Mouse (Mus musculus): ENCODE results near the gene Slc22a13. TPM values are rescaled to one million over a fixed set of nuclear protein-coding genes. Genes with fewer than 3 reads are reported as not detected.
"Not testable (repeated sequence)": the region's sequence is repeated elsewhere in the genome, so short reads cannot be mapped to it uniquely, and the experiment has no call there.

Slc22a13 gene
- not detected in 2 replicates for total RNA-seq (2017)

DNA sequence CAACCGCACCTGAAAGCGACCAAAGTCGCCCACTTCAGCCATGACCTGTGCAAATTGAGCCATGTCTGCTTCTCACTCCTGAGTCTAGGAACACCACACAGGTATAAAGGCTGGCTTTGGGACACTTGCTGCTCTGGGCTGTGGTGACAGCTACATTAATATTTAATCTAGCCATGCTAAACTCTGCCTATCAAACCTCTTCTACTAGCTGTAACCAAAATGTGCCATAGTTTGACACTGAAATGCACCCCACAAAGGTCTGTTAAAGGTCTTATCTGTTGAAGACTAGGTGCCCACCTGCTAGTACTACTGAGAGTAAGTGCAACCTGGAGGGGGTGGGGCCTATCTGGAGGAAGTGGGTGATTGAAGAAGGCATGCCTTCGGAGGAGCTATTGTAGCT, at the start of gene Slc22a13:
TSS of gene Slc22a13 (minus strand) at position 101 of the 400 bp plus-strand sequence.
- ATAC-seq (replicated peaks in 1 of 2; ENCODE audit: insufficient read depth in 1 of 2, low FRiP score in 2 of 2, low TSS enrichment in 1 of 2, low read depth in 1 of 2, poor library complexity in 2 of 2, severe bottlenecking in 2 of 2): no peak

DNA sequence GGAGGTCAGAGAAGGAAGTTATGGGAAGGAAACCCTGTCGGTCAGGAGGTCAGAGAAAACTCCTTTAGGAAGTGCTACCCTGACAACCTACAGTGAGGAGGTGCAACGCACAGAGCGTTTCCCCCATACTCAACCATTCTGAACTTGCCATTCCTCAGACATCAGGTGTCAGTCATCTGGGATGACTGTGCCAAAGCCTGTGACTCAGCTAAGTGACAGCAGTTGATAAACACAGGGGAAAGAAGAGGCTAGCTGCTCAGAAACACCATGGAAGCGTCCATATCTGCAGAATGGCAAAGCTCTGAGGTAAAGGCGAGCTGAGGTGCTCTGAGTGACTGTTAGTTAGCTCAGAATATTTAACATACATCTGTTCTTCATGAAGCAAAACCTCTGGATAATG, 49.2 kb upstream of the Slc22a13 start:
- ATAC-seq (replicated peaks in 1 of 2; ENCODE audit: insufficient read depth in 1 of 2, low FRiP score in 2 of 2, low TSS enrichment in 1 of 2, low read depth in 1 of 2, poor library complexity in 2 of 2, severe bottlenecking in 2 of 2): no peak

DNA sequence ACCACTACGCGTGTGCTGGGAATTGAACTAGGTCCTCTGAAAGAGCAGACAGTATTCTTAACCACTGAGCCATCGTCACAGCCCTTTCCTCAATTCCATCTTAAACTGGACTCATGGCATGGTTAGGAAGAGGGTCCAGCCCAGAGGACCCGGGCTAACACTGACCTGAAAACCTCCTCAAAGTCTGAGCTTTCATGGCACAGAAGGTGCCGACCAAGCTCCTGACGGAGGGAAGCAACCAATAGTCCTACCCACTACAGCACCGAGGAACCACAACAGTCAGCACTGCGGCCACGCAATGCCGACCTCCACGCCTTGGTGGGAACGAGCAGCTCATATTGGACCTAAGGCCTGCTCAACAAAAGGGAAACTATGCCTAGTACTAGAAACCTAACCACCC, 47.3 kb upstream of the Slc22a13 start:
- no peak for ATAC-seq (replicated peaks in 1 of 2; ENCODE audit: insufficient read depth in 1 of 2, low FRiP score in 2 of 2, low TSS enrichment in 1 of 2, low read depth in 1 of 2, poor library complexity in 2 of 2, severe bottlenecking in 2 of 2)

DNA sequence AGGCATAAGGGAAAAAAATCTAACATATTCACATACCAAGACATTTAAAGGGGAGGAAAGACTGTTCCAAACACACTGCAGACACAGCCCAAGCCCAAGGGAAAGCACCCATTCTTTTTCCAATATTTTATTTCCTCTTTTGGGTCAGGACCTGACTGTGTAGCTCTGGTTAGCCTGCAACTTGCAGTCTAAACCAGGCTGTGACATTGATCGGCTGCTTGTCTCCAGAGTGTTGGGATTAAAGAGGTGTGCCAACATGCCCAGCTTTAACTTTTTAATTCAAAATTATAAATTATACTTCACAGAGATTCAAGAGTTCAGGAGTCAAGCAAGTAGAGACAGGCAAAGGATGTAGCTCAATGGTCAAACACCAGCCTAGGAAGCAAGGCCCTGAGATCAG, 46.2 kb upstream of the Slc22a13 start:
- no peak for ATAC-seq (replicated peaks in 1 of 2; ENCODE audit: insufficient read depth in 1 of 2, low FRiP score in 2 of 2, low TSS enrichment in 1 of 2, low read depth in 1 of 2, poor library complexity in 2 of 2, severe bottlenecking in 2 of 2)

DNA sequence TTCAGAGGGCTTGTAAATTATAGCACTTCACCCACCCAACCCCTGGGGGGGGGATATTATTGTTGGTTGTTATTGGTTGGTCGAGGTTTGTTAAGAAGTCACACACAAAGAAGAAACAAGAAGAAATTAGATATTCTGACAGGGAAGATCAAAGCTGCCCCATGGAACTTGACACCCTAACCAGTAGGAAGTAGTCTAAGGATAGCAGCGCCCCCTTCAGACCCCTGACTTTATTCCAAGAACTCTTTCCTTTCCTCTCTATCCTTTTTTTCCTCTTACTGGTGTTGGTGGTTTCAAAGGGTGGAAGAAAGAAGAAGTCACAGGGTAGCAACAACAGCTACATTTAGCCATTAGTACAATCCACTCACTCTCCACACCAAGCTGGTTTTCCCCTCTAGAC, 45.3 kb upstream of the Slc22a13 start:
- no peak for ATAC-seq (replicated peaks in 1 of 2; ENCODE audit: insufficient read depth in 1 of 2, low FRiP score in 2 of 2, low TSS enrichment in 1 of 2, low read depth in 1 of 2, poor library complexity in 2 of 2, severe bottlenecking in 2 of 2)

DNA sequence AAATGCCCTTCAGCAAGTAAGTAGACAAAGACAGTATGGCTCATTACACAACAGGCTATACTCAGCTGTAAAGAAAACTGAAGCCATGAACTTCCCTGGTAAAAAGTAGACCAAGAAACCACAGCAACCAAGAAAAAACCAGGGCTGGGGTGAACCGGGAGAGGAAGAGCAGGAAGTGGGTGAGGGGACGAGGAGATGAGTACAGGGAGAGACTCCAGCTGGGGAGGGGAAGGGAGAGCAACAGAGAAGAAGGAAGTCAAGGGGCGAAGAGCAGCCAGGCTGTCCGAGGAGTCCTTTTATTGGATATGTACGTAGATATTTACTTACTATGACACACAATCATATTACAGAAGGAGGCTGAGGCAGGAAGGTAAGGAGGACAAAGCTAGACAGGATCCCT, 39.1 kb upstream of the Slc22a13 start:
- no peak; a peak in 1 of 4 replicates for ATAC-seq (replicated peaks in 1 of 2; ENCODE audit: insufficient read depth in 1 of 2, low FRiP score in 2 of 2, low TSS enrichment in 1 of 2, low read depth in 1 of 2, poor library complexity in 2 of 2, severe bottlenecking in 2 of 2)

DNA sequence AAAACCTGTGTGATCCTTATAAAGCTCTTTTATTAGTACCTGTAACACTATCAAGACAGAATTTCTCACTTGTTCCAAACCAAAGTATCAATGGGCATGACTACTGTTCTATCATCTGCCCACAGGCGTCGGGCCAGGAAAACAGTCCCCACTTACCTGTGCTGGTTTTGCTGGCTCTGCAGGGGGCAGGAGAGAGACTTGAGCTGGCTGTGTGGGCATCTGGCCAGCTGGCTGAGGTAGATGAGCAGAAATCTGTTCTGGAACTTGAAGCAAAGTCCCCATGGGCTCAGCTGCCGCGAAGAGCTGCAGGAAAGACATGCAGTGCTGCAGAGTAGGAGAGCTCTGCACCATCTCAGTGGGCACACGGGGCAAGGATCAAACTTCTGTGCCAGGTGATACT, 37.9 kb upstream of the Slc22a13 start:
- ATAC-seq (replicated peaks in 1 of 2; ENCODE audit: insufficient read depth in 1 of 2, low FRiP score in 2 of 2, low TSS enrichment in 1 of 2, low read depth in 1 of 2, poor library complexity in 2 of 2, severe bottlenecking in 2 of 2): no peak

DNA sequence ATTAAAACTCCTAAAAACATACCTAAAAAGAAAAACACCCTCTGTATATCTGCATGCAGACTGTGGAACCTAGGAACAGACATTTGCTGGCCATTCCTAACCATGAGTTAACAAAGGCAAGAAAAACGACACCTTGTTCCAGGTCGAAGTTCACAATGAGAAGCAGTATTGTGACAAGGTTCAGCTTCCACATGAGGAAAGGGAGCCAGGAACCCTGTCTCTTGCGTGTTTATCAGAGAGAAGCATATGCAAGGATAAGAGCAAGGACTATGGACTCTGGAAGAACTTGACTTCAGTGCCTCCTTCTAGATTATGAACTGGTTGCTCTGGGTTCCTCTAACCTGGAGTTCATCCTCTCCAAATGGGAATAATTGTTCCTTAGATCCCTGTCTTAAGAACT, 35.1 kb upstream of the Slc22a13 start:
- ATAC-seq (replicated peaks in 1 of 2; ENCODE audit: insufficient read depth in 1 of 2, low FRiP score in 2 of 2, low TSS enrichment in 1 of 2, low read depth in 1 of 2, poor library complexity in 2 of 2, severe bottlenecking in 2 of 2): no peak

DNA sequence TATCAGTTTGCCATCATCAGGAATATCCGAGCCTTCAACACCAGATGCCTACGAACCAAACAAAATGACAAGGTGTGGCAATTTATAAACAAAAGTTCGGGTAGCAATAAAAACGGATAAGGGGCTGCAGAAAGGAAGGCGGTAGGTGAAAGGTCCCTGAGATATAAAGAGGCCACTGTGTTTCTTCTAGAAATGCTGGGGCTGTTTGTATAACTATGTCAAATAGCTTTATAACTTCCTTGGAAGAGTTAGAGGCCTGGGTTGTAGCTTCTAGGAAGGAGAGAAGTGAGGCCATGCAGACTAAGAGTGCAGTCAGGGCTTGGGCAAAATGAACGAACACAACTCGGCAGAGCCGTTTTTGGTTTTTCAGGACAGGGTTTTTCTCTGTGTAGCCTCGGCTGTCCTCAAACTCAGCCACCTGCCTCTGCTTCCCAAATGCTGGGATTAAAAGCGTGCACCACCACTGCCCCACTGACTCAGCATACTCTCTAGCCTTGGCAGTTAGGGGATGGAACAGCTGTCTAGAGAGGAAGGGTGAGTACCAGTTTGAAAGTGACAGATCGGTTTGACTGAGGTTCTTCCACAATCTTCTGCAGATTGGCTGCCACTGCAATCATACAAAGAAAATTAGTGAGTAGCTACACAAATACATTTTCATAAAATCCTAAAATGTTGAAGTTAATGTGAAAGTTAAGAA, 32.4 kb upstream of the Slc22a13 start:
- no peak for ATAC-seq (replicated peaks in 1 of 2; ENCODE audit: insufficient read depth in 1 of 2, low FRiP score in 2 of 2, low TSS enrichment in 1 of 2, low read depth in 1 of 2, poor library complexity in 2 of 2, severe bottlenecking in 2 of 2)

DNA sequence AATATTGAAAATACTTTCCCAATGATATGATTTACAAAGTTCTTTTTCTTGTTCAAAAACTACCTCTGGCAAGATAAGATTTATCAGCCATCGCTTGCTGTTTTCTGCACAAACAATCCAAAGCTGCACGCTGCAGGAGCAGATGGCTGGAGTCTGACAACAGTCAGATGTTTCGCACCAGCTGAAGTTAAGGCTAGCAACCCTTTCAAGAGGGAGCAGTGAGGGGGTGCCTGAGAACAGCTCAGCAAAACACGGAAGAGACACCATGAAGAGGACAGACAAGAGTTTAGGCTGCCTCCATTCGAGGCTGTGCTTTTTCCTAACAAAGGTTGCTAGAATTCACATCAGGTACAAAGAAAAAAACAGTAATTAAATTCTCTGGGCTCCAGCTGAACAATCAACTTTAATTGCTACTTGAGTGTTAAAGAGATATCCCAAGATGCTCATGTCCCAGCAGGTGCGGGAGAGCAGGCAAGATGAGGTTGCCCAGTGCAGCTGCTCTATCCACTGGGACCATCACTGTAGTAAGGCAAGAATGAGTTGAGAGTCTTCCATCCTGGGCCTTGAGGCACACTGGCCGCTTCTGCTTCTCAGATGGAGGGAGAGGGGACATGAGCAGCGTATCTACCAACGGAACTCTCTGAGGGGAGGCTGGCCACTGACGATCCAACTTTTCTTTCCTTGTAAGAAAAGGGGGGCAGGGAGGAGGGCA, 31.5 kb upstream of the Slc22a13 start:
- no peak for ATAC-seq (replicated peaks in 1 of 2; ENCODE audit: insufficient read depth in 1 of 2, low FRiP score in 2 of 2, low TSS enrichment in 1 of 2, low read depth in 1 of 2, poor library complexity in 2 of 2, severe bottlenecking in 2 of 2)

DNA sequence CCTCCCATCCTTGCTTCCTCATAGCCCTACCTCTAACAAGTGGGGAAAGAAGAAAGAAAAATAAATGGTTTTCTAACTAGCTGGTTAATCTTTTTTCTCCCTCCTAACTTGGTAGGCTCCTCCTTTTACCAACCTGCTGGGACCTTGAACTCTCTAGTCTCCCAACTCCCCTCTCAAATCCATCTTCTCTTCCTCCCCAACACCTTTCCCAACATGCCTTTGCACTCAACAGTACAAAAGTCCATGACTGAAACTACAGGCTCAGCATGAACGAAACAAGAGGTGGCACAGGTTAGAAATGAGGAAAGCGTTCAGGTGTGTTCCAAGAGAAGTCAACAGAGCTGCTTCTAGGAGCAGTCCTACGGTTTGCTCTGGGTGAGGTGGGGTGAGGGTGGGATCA, 30.4 kb upstream of the Slc22a13 start:
- no peak for ATAC-seq (replicated peaks in 1 of 2; ENCODE audit: insufficient read depth in 1 of 2, low FRiP score in 2 of 2, low TSS enrichment in 1 of 2, low read depth in 1 of 2, poor library complexity in 2 of 2, severe bottlenecking in 2 of 2)

DNA sequence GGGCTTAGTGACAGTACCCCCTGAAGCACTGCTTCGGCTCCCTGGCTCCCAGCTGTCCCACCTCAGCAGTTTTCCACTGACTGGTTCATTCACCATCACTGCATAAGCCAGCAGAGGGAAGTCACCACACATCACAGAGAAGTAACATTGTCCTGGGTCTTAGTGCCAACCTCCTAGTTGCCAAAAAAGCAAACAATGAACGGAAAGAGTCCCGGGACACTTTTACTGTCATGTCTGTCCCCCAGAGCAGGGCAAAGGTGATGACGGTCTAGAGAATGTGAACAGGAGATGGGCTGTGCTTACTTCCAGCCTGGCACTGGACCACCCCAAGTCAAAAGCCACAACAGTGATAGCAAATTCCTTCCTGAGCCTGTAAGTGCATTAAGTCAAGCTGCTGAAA, 29.9 kb upstream of the Slc22a13 start:
- no peak for ATAC-seq (replicated peaks in 1 of 2; ENCODE audit: insufficient read depth in 1 of 2, low FRiP score in 2 of 2, low TSS enrichment in 1 of 2, low read depth in 1 of 2, poor library complexity in 2 of 2, severe bottlenecking in 2 of 2)

DNA sequence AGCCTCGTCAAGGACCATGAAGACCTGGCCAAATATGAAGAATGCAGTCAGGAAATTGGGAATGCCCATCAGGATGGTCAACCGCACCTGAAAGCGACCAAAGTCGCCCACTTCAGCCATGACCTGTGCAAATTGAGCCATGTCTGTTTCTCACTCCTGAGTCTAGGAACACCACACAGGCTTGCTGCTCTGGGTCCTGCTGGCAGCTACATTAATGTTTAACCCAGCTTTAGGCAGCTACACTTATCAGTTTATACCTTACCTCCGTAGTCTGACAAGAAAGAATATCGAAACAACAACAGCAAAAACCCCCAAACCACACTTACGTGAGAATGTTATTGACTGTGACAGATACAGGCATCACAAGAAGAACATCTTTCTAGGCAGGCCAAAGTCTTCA, 22.7 kb upstream of the Slc22a13 start:
- no peak for ATAC-seq (replicated peaks in 1 of 2; ENCODE audit: insufficient read depth in 1 of 2, low FRiP score in 2 of 2, low TSS enrichment in 1 of 2, low read depth in 1 of 2, poor library complexity in 2 of 2, severe bottlenecking in 2 of 2)

DNA sequence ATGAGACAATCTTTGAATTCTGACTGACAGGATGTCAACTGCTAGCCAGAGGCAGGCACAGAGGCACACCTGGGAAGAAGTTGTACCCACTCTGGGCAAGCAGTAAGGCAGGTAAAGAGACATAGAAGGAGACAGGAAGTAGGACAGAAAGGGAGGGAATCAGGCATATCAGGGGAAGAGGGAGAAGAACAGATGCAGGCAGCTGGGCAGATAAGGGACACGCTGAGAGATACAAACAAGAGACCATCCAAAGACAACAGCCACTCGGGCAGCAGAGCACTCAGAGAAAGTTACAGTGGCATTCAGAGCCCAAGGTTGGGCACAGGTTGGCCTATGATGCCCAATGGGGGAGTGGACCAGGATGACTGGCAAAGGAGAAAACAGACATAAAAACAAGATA, 21.9 kb upstream of the Slc22a13 start:
- ATAC-seq (replicated peaks in 1 of 2; ENCODE audit: insufficient read depth in 1 of 2, low FRiP score in 2 of 2, low TSS enrichment in 1 of 2, low read depth in 1 of 2, poor library complexity in 2 of 2, severe bottlenecking in 2 of 2): no peak

DNA sequence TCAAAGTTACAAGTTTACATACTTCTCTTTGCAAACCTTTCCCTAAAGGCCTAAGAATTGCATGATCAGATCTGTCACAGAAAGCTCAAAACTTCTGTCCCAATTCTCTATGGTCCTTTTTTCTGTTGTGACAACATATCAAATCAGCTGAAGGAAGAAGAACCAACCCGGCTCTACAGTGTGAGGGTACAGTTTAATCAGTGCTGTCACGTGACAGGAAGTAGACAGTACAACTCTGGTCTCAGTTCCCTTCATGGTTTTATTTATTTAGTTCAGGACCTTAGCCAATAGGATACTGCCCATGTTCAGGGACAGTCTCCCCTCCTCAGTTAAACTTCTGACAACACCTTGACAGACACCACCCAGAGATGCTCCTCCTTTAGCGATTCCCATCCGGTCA, 11.4 kb upstream of the Slc22a13 start:
- no peak for ATAC-seq (replicated peaks in 1 of 2; ENCODE audit: insufficient read depth in 1 of 2, low FRiP score in 2 of 2, low TSS enrichment in 1 of 2, low read depth in 1 of 2, poor library complexity in 2 of 2, severe bottlenecking in 2 of 2)

DNA sequence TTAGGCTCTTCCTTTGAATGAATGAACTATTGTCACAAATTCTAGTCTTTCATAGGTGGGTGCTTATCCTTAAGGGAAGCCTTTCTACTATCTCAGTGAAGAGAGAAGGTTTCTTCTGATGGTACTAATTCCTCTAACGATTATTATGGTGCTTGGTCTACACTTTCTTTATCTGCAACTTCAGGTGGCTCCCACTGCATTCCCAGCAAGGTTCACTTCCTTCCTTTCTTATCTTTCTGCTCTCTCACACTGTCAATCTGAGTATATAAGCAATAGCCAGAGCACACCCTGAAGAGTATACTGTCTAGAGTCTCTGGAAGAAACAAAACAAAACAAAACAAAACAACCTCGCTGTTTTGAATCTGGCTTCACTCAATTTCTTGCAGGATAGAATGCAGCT, 10.8 kb upstream of the Slc22a13 start:
- no peak for ATAC-seq (replicated peaks in 1 of 2; ENCODE audit: insufficient read depth in 1 of 2, low FRiP score in 2 of 2, low TSS enrichment in 1 of 2, low read depth in 1 of 2, poor library complexity in 2 of 2, severe bottlenecking in 2 of 2)

DNA sequence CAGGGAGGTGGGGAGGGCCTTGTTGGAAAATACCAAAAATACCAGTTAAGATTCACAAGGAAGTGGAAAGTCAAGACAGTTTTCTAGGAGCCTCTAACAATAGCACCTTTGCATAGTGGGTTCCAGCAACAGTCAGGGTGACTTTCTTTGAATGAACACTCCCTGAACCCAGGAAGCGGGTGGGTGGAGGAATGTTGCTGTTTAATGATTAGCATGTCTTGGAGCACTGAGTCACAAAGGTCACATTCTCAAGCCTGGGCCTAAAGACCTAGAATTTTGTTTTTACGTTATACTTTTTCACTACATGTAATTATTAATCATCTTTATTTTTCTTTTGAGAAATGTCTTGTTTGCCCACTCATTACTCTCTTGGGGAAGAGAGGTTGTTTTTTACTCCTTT, 6.4 kb upstream of the Slc22a13 start:
- not testable (repeated sequence) for ATAC-seq (replicated peaks in 1 of 2; ENCODE audit: insufficient read depth in 1 of 2, low FRiP score in 2 of 2, low TSS enrichment in 1 of 2, low read depth in 1 of 2, poor library complexity in 2 of 2, severe bottlenecking in 2 of 2)

DNA sequence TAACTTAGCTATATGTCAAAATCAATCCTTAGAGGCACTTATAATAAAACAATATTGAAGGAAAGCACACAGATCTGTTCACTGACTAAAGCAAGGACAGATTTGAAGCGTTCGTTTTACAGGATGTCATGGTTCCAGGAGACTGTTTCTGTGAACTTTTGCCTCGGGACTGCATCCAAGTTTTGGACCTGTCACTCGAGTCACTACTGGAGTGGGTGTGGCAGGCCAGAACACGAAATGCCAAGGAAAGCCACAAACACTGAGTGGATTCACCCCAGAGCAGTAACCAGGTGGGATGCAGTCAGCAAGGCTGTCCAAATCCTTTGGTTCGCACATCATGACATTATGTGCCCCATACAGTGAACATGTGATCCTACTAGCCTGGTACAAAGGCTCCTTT, 5.7 kb upstream of the Slc22a13 start:
- no peak for ATAC-seq (replicated peaks in 1 of 2; ENCODE audit: insufficient read depth in 1 of 2, low FRiP score in 2 of 2, low TSS enrichment in 1 of 2, low read depth in 1 of 2, poor library complexity in 2 of 2, severe bottlenecking in 2 of 2)

DNA sequence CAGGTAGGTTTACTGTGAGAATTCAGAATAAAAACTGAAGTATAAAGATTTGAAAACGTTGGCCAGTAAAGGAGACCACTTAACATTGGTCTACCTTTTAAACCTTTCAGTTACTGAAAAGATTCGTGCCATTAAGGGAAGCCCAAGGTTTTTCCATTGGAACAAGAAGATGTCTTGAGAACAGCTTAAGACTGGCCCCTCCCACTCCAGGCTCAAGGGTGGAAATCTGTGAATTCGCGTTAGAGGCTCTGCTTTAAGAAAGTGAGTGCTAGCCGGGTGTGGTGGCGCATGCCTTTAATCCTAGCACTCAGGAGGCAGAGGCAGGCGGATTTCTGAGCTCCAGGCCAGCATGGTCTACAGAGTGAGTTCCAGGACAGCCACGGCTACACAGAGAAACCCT, 4.1 kb upstream of the Slc22a13 start:
- ATAC-seq (replicated peaks in 1 of 2; ENCODE audit: insufficient read depth in 1 of 2, low FRiP score in 2 of 2, low TSS enrichment in 1 of 2, low read depth in 1 of 2, poor library complexity in 2 of 2, severe bottlenecking in 2 of 2): no peak
